Mouse (Mus musculus) lung, adult 2 months (tissue): ENCODE data around the gene Sar1a.

Experiments
- CTCF ChIP-seq: fragments of 200-500 bp; IDR thresholded peaks from 2 replicates; pipeline ENCODE4 v1.5.1; 2011; ENCODE audit warnings: mild to moderate bottlenecking, low read length, control low read depth; ENCODE audit not compliant: insufficient read depth
- POLR2A ChIP-seq: fragments of 200-500 bp; IDR thresholded peaks from 2 replicates; pipeline ENCODE4 v1.6.1; 2011; ENCODE audit warnings: low read depth, mild to moderate bottlenecking, control low read depth, low read length, borderline replicate concordance; ENCODE audit errors: extremely low read depth

- TF ChIP-seq POLR2A = no peak
- TF ChIP-seq CTCF = no peak
These were observed 42.1 kb downstream of the Sar1a start for GRCm38 (mm10) chr10:61722215-61722614.
